Mouse (Mus musculus) B cell, adult 2 months (primary cell): Measurements from ENCODE around the gene Tprkb.
"Not testable (repeated sequence)": the region's sequence is repeated elsewhere in the genome, so short reads cannot be mapped to it uniquely, and the experiment has no call there.

ENCODE experiments used
- DNase-seq, 2 experiments: peaks; one replicate each; pipeline ENCODE4 v3.0.0; 2022

Gene Tprkb

DNA sequence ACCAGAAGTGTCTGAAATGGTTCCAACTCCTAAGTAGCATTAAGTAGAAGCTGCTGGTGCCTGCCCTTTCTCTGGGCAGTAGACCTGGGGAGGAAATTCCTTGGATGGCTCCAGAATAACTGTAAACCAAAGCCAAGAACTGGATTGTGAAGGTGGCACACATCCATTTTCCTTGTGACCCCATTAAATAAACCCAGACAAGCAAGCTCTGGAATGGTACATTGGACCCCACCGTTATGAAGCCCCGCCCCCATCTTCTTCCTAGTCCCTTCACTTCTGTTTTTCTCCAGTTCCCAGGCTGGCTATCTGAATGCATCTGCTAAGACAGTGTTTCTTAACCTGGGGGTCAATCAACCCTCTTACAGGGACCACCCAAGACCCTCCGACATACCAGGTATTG, at the start of gene Tprkb:
TSS of gene Tprkb (plus strand) at position 279 of the 400 bp plus-strand sequence.
- no peak for DNase-seq

DNA sequence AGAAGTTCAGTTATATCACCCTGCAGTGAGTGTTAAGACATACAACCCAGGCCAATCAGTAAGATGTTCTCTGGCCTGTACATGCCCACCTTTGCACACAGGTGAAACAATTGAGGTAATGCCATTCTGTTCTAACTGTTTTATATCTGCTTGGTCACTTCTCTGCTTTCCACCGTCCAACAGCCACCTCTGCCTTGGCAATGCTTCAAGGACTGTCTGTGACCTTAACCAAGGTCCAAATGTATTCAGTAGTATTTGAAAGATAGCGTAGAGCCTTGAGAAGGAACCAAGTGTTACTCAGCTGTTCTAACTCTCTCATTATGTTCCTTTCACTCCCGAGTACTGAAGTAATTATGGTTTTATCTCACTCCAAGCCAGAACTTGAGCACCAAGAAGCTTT, 49.1 kb upstream of the Tprkb start:
- no peak for DNase-seq

DNA sequence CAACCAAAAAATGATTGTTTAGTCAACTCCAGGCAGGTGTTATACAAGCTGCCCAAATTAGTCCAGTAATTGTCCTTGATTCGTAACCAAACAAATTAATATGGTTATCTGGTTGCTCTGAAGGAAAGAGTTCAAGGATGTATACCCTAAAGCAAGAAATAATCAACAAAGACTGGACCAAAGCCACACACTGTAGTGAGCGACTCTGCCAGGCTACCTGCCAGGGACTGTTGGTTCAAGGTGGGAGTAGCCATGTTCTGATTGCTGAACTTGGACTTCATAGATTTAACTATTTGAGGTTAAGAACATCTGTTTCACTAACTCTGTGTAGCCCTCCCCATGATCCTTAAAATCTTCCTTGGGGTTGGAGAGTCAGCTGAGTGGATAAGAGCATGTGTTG, 48.5 kb upstream of the Tprkb start:
- DNase-seq: no peak

DNA sequence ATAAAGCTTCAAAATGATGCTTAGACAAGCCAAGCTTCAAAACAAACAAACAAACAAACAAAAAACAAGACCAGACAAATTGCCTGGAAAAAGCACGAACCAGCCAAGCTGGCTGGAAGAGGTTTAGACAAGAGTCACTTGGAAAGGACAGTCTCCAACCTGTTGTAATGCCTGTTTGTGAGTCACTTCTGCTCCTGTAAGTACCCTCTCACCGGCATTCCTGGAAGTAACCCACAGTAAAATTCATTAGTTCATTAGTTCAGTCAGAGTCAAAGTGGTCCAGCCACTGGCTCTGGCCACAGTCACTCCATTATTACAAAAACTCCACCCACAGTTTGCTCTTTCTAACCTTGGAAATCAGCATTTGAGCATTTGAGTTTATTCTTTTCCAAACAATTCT, 47.8 kb upstream of the Tprkb start:
- no peak for DNase-seq

DNA sequence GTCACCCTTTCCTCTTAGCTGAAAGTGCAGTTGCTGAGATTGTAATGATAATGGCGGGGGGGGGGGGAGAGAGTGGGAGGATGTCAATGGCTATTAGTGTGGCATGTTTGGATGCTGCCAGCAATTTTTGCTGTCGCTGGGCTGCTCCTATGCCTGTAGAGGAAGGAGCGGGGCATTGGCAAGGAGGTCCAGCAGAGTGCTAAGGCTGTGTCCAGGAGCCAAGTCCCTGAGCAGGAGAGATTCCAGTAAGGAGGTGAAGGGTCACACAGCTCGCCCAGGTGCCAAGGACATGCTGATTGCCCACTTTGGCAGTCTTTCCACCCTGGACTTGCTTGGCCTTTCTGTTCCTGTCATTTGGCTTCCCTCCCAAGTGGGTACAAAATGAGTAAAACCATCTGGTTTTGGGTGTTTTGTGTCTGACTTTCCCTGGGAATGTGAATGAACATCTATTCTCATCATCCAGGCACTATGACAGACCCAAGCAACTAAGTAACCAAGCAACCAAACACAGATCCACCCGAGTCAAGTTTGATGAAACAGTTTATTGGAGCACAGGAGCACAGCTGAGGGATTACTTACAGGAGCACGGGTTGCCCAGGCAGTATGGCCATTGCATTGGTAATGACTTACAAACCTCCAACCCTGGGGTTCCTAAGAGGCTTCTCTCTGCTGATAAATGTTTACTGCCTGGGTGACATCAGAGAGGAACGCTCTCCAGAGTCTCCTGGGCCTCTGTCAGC, 46.6 kb upstream of the Tprkb start:
- DNase-seq: not testable (repeated sequence)

DNA sequence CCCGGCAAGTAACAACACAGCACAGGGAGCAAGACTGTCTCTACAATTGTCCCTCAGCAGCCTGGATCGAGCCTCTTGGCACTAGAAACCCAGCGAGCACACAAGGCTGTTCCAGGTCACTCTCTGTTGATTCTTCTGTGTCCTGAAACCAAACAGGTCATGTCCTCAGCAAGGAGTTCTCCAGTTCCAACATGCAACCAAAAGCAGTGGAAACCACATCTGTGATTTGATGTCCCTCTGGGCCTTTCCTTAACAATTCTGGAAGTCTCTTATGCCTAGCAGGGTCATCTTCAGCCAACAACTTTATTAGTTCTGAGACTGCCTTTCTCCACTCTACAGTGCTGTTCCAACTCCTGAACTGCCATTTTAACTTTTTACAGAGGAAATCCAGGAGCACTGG, 45.5 kb upstream of the Tprkb start:
- not testable (repeated sequence) for DNase-seq

DNA sequence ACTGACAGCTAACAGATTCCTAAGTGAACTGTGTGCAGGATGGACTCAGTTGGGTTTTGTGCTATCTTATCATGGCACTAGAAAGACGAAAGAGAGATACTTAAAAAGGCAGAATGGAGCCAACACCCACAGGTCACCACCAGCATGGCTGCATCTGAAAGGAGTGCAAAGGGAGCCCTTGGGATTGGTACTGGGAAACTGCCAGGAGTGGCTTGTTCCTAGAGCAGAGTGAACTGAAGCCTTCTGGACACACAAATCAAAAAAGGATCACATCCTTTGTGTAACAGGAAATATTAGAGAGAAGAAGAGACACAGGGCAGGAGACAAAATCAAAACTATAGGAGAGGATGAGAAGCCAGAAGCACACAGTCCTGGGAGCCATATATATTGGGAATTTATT, 44.7 kb upstream of the Tprkb start:
- DNase-seq: not testable (repeated sequence)

DNA sequence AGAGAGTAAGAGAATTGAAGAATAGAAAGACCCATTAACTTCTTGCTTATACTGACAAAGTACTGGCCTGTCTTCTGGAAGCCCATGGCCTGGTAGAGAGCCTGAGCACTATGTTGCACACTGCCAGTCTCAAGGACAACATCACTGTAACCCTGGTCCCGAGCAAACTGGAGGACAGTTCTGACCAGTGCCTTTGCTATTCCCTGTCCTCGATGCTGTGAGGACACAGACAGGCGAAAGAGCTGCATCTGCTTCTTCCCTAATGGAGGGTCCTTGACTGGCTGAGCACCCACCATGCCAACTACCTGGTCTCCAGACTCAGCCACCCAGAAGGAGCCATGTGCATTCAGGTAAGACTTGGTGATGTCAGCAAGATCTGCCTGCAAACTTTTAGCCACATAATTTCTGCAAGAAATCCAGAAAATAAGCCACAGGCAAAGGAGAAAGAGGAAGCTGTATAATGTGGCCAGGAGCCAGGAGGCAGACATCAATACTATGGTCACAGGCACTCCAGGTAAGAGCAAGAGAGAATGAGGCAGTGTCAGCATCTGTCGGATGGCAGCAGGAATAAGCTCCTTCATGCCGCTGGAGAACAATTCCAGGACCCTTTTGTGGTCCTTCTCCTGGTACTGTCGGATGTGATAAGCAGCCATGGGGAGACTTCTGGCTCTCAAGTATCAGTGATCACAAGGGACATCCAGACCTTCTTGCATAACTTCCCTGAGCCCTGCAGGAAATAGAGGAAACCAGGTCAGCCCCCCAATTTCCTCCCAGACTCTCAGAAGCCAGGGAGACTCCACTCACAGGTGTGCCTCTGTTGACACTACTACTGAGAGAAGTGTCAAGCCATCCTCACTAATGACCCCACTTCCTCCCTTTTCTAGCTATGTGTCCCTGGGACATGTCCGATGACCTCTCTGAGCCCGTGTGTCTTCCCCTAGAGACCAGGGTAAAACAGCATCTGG, 43.7 kb upstream of the Tprkb start:
- no peak for DNase-seq

DNA sequence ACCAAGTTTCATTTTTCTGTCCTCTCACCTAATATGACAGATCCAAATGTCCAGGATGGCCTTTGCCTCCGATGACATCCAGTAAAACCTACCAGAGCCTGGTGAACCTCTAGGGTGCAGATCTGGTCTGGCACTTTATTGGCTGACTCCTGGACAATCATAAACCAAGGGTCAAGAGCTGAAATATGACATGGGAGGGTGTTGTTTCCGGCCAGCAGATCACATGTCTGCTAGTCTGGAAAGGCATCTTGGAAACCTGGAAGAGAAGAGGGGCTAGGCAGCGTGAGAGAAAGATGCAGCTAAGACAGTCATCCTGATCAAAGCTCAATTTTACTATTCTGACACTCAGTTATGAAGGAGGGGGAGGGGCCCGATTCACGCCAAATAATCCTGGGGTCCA, 42.7 kb upstream of the Tprkb start, which contains the start of gene Nat8f2:
TSS of gene Nat8f2 (minus strand) at position 153 of the 400 bp plus-strand sequence.
- DNase-seq: not testable (repeated sequence)

DNA sequence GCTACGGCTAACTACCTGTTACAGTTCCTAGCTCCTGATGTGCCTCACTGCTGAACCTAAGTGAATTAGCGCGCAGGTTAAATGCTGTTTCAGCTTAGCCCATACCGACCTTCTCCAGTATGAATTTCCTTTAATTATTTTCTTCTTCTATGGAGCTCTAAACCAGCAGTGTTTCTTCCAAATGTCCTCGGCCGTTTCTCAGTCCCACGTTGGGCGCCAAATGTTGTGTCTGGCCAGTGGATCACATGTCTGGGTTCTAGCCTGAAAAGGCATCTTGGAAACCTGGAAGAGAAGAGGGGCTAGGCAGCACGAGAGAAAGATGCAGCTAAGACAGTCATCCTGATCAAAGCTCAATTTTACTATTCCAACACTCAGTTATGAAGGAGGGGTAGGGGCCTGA, 28.4 kb upstream of the Tprkb start:
- DNase-seq: not testable (repeated sequence)

DNA sequence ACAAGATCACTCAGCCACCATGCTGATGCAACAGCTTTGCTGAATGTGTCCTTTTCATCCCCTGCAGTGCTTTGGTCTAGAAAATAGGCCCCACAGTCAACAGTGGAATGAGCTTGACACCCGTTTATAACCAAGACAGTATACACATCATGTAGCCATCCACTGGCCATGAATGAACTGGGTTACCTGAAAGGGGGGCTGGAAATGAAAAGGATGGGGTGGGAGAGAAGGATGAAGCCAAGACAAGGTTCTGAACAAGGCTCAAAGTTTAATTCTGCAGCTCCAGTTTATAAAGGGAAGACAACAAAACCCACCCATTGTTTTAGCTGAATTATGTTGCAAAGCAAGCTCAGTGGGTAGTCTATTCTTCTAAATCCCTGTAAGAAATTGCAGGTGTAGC, 27.4 kb upstream of the Tprkb start:
- DNase-seq: no peak

DNA sequence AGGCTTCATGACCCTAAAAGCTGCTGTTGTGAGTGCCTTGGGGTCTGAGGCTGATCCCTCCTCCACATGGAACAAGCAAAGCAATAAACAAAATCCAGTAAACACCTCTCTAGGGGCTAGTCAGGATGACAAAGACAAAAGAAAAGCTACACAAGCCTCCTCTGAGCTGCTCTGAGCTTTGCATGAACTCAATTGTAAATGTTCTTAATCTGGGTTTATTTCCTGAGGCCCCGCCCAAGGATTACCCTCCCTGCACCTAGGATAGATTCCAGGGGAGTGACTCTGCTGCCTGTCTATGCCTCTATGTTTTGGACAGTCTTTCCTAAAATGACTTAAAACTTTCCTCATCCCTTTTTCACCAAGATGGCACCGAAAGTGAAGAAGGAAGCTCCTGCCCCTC, 22.7 kb upstream of the Tprkb start:
- DNase-seq: no peak

DNA sequence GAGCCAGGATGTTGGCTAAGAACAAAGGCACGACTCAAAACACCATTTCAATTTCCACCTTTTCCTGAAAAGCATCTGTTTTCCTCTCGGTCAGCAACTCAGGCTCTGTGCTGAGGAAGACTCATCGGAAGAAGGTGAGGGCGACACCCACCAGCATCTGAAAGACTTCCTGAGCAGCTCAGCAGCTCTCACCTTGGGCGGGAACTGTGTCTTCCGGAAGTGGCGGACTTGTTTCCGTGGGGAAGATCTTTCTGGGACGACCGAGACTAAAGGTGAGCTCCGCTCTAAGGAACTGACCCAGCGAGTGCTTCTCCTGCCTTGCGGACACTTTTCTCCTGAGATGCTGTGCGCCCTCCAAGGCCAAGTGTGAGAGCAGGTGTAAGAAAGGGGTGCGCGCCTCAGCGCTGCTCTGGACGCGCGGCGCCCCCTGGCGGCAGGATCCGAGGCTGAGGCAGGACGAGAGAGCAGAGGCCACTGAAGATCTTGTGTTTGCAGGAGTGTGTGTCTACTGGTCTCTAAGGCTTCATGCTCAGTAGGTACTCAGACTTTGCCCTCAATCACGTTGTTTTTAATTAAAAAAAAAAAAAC, 16.5 kb upstream of the Tprkb start:
- DNase-seq: peak; percentile 36 to 42

DNA sequence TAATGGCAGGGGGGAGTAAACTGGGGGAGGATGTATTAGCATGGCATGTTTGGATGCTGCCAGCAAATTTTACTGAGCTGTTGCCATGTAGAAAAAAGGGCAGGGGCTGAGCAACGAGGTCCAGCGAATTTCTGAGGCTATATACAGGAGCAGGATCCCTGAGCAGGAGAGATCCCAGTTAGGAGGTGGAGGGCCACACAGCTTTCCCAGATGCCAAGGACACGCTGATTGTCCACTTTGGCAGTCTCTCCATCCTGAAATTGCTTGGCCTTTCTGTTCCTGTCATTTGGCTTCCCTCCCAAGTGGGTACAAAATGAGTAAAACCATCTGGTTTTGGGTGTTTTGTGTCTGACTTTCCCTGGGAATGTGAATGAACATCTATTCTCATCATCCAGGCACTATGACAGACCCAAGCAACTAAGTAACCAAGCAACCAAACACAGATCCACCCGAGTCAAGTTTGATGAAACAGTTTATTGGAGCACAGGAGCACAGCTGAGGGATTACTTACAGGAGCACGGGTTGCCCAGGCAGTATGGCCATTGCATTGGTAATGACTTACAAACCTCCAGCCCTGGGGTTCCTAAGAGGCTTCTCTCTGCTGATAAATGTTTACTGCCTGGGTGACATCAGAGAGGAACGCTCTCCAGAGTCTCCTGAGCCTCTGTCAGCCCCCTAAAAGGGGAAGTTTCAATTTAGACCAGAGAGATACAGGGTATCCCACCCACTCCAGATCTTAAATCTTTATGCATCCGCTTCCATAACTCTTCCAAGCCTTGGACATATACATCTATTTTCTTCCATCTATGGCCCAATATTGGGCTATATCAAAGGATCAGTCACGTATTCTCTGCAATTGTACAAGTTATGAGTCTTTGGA, 12.8 kb upstream of the Tprkb start:
- not testable (repeated sequence) for DNase-seq

DNA sequence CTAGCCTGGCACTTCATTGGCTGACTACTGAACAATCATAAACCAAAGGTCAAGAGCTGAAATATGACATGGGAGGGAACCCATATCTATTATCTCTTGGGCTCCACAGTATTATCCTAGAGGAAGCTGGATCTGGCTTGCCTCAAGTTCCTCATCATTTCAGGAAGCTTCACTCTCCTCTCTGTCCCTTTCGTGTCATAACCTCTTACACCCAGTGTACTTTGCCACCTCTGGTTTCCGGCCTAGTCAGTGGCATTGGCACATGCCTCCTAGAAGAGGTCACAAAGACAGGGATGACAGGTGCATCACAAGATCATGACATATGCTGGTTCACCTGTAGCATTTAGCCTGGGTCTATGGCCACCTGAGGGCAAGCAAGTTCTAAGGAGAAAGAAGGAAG, 9.4 kb upstream of the Tprkb start:
- DNase-seq: no peak

DNA sequence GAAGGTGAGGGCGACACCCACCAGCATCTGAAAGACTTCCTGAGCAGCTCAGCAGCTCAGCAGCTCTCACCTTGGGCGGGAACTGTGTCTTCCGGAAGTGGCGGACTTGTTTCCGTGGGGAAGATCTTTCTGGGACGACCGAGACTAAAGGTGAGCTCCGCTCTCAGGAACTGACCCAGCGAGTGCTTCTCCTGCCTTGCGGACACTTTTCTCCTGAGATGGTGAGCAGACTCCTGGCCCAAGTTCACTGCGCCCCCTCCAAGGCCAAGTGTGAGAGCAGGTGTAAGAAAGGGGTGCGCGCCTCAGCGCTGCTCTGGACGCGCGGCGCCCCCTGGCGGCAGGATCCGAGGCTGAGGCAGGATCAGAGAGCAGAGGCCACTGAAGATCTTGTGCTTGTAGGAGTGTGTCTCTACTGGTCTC, 7.0 kb upstream of the Tprkb start, which contains the start of gene Nat8f4:
TSS of gene Nat8f4 (minus strand) at position 243 of the 420 bp plus-strand sequence.
- peak; percentile 88 for DNase-seq

DNA sequence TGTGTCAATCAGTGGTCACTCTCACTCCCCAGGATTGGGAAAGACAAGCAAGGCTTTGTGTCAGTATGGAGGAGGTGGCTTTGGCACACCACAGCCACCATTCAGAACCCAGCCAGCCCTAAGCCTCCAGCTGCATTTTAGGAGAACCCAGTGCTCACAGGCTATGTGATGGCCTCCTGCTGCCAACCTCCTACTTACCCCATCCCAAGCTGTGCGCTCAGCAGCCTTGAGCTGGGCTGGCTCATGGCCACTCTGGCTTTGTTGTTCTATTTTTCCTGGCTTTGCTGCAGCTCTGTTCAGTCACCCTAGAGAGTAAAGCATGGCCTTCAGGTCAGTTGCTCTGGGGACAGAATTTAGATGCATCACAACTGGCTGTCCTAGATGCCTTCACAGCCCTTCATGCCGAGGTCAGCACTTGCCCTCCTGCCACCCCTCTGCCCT, 4.7 kb upstream of the Tprkb start:
- not testable (repeated sequence) for DNase-seq

DNA sequence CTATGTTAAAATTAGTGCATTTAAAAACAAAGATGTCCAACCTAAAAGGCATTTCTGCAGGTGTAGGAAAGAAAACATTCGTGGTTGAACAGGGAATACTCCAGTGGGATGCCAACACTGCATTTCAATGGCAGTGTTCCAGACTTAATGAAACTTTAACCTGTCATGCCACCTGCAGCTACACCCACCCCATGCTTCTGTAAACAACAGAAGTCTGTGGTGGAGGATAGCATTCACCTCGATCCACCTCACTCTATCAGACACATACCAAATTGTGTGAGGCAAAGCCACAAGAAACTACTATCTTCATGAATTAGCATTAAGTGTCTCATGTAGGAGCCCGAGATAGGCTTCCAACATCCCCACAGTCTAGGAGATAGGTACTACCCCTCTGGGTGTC, 3.3 kb upstream of the Tprkb start:
- no peak for DNase-seq

DNA sequence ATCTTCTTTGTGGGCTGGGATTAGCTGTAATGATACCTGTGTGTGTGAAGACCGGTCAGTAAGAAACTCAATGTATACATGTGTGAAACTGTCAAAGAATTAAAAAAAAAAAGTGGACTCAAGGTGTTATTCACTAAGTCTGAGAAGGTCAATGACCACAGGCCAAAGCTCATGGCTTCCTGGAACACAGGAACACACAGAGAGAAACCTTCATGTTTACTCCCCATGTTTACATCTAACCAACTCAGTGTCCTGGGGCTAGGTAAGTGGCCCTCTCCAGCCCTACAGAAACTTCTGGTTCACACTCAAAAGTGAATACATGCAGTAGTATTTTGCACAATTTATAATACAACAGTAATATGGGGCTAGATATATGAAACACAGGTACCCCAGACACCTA, 2.0 kb upstream of the Tprkb start:
- no peak for DNase-seq

DNA sequence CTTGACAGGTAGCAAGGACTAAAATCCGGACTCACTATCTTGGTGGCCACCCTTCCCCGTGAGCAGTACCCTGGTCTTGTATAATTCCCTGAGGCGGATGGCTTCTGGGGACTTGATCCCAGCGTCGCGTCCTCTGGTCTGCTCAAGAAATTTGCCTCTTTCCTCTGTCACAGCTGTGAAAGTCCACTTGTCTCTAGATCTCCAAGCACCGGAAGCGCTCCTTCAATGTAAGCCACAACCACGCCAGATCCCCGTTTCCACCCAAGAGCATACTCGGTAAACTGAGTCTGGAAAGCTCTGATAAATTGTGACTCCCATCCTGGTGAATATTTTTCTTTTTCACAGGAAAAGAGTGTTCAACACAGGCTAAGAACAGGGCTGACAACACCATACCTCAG, 3.5 kb downstream of the Tprkb start:
- no peak for DNase-seq

DNA sequence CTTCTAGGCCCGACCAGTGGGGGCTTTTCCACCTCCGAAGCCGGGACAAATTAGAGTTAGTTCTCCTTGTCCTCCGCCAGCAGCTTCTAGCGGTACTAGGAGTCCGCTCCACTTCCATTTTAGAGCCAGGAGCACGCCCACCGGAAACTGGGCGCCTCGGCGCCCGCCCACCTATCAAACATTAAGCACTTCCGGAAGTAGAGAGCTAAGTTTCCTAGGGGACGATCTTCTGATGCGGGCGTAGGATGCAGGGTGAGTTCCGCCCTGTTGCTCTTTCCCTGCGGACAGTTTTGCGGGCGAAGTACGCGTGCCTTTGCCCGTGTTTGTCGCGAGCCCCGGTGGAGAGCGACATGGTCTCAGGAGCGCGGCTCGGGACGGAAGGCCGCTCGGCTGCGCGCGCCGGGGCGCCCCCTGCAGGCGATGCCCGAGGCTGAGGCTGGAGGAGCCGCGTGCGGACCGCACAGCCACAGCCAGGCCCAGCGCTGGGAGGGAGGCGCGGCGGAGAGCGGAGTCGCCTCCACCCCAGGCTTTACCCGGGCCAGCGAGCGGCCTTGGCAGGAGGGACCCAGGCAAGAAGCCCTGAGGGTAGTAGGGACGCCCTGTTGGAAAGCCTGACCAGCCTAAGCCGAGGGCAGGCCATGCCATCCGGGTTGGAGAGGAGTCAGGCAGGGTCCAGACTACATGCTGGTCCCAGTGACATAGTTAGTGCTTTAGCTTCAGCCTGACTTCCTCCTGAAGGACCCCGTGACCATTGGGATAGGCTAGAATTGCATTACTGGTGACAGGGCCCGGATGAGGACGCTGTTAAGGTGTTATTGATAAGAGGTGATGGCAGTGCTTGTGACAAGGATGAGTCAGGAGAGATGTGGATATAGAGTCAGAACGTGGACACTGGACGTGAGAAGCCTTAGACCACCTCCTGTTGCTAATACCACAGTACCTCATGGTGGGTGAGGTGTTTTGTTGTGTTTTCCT, 4.2 kb downstream of the Tprkb start, which contains the start of gene Nat8f1:
TSS of gene Nat8f1 (minus strand) at position 149 of the 975 bp plus-strand sequence.
- DNase-seq: peak; percentile 91
